Mouse (Mus musculus) limb, embryonic 12.5 days (tissue): Measurements from ENCODE around the gene Wfdc18. TPM values are rescaled to one million over a fixed set of nuclear protein-coding genes. Genes with fewer than 3 reads are reported as not detected.

Experiments used
- ATAC-seq: fragments of 200-750 bp; cut with Nextera tagmentation; 2 replicates; pipeline ENCODE4 v1.8.0; 2017; ENCODE audit warnings: low read depth, moderate TSS enrichment; ENCODE audit not compliant: insufficient number of reproducible peaks, insufficient read depth, low FRiP score, low TSS enrichment
- H3K27ac ChIP-seq: fragments of 300-500 bp; sonication (generic); 2 replicates; pipeline ENCODE4 v1.5.1; 2016; ENCODE audit warnings: mild to moderate bottlenecking, moderate library complexity
- H3K27me3 ChIP-seq: fragments of 300-500 bp; sonication (generic); 2 replicates; pipeline ENCODE4 v1.6.1; 2016; ENCODE audit warnings: mild to moderate bottlenecking, moderate library complexity
- H3K36me3 ChIP-seq: fragments of 300-500 bp; sonication (generic); 2 replicates; pipeline ENCODE4 v1.6.1; 2016; ENCODE audit warnings: mild to moderate bottlenecking, moderate library complexity
- H3K4me1 ChIP-seq: fragments of 300-500 bp; sonication (generic); replicated peaks from 2 replicates; pipeline ENCODE4 v1.6.1; 2016
- H3K4me2 ChIP-seq: fragments of 300-500 bp; sonication (generic); 2 replicates; pipeline ENCODE4 v1.6.1; 2016; ENCODE audit warnings: mild to moderate bottlenecking, moderate library complexity
- H3K4me3 ChIP-seq: fragments of 300-500 bp; sonication (generic); replicated peaks from 2 replicates; pipeline ENCODE4 v1.5.1; 2016; ENCODE audit warnings: mild to moderate bottlenecking
- H3K9ac ChIP-seq: fragments of 300-500 bp; sonication (generic); replicated peaks from 2 replicates; pipeline ENCODE4 v1.6.1; 2016; ENCODE audit warnings: mild to moderate bottlenecking, moderate library complexity
- H3K9me3 ChIP-seq: fragments of 300-500 bp; sonication (generic); 2 replicates; pipeline ENCODE4 v1.6.1; 2016; ENCODE audit warnings: mild to moderate bottlenecking, moderate library complexity
- WGBS: fragments of 180-500 bp; shearing (Covaris S2); methylation state at CpG from one replicate; pipeline ENCODE4 v1.1.7; 2016; 5-methylcytosine and 5-hydroxymethylcytosine counted together
- polyA plus RNA-seq: library from polyadenylated mRNA; unstranded; fragments of >200 nt; fragmentation: Nextera tagmentation; extraction: Ambion mirVana; gene quantifications from 2 replicates; pipeline ENCODE4 v1.2.1, GENCODE M21; 2016

Wfdc18 gene
- polyA plus RNA-seq, 1 experiment from 2014 or later: not detected

GRCm38 (mm10) chr11:83743525-83743924, 34.7 kb downstream of the Wfdc18 start:
- no peak for ATAC-seq
- no peaks in the 10 kb centered on the region for H3K36me3 ChIP-seq
- H3K9me3 ChIP-seq: no peaks in the 10 kb centered on the region
- no peak overlapping the region for H3K9ac ChIP-seq
- H3K4me3 ChIP-seq: no peak overlapping the region
- peaks cover 38% of the 10 kb centered on the region for H3K27me3 ChIP-seq
- no peak overlapping the region for H3K27ac ChIP-seq
- WGBS: 90% methylated on average over 3 of the region's 3 CpGs
- no peaks in the 10 kb centered on the region for H3K4me1 ChIP-seq
- no peak overlapping the region for H3K4me2 ChIP-seq

DNA sequence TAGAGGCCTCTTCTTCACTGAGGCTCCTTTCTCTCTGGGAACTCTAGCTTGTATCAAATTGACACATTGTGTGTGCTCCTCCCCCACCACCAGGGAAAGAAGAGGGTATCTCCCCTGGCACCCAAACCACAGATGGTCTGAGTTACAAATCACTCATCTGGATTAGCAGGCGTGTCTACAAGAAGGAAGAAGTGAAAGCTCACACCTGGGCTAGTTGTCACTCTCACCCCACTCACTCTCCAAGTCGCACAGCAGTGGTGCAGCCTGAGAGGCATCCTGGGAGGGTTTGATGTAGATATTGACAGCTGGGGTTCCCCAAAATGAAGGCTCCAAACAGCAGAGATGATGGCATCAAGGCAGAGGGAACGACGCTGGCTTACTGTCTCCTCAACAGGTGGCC, 37.3 kb downstream of the Wfdc18 start:
- H3K9me3 ChIP-seq: no peaks in the 10 kb centered on the region
- H3K27me3 ChIP-seq: peaks cover 29% of the 10 kb centered on the region
- no peak overlapping the region for H3K4me2 ChIP-seq
- ATAC-seq: no peak
- no peak overlapping the region for H3K9ac ChIP-seq
- no peaks in the 10 kb centered on the region for H3K4me1 ChIP-seq
- 65% methylated on average over 4 of the region's 4 CpGs for WGBS
- H3K27ac ChIP-seq: no peak overlapping the region
- H3K4me3 ChIP-seq: no peak overlapping the region
- no peaks in the 10 kb centered on the region for H3K36me3 ChIP-seq

GRCm38 (mm10) chr11:83746681-83747080, 37.9 kb downstream of the Wfdc18 start, which contains the start of gene Wfdc21:
Wfdc21 (plus strand) TSS chr11:83746940.
- no peaks in the 10 kb centered on the region for H3K4me1 ChIP-seq
- 70% methylated on average over 5 of the region's 5 CpGs for WGBS
- no peak within 1 kb of the TSS for H3K9ac ChIP-seq
- no peak within 1 kb of the TSS for H3K4me3 ChIP-seq
- ATAC-seq: no peak
- H3K36me3 ChIP-seq: no peaks in the 10 kb centered on the region
- no peak within 1 kb of the TSS for H3K27ac ChIP-seq
- H3K27me3 ChIP-seq: peaks cover 28% of the 10 kb centered on the region
- H3K9me3 ChIP-seq: no peaks in the 10 kb centered on the region
- H3K4me2 ChIP-seq: no peak within 1 kb of the TSS

DNA sequence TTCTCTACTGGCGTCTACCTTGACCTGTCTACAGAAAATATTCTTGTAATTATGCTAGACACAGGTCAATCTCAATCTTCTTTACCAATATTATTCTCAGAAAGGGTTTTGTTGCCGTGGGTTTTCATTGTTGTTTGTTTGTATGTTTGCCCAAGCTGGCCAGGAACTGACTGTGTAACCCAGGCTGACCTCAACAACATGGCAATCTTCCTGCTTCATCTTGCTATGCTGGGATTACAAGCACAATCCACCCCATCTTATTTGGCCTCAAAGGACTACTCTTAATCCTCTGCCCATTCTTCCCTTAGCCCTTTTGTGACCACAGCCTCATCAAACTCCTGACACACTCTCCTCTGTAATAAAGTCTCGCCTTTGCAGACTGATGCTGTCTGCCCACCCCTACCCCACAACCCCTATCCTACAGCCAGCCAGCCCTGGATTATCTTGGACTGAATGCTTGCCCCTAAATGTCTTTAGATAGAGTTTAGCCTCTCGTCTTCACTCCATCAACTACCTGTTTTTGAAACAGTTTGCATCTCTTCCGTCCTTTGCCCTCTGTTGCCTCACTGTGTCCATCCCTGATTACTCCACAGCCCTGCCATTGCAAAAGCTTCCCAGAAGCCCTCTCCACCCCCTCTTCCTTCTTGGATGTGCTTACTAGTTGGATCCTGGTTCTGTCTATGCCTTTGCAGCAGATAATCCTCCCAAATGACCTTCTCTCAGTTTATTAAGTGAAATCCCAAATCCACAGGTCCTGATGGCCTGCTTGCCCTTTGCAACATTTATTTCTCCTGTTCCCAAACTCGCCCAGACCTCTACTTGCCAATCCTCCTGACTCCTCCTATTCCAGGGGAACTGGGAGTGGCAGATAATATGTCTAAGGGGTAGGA, 38.8 kb downstream of the Wfdc18 start:
- no peak overlapping the region for H3K4me2 ChIP-seq
- H3K9ac ChIP-seq: no peak overlapping the region
- no peak for ATAC-seq
- no peak overlapping the region for H3K4me3 ChIP-seq
- no peak overlapping the region for H3K27ac ChIP-seq
- WGBS: 58% methylated on average over 6 of the region's 6 CpGs
- no peaks in the 10 kb centered on the region for H3K36me3 ChIP-seq
- no peaks in the 10 kb centered on the region for H3K9me3 ChIP-seq
- no peaks in the 10 kb centered on the region for H3K4me1 ChIP-seq
- peaks cover 28% of the 10 kb centered on the region for H3K27me3 ChIP-seq

DNA sequence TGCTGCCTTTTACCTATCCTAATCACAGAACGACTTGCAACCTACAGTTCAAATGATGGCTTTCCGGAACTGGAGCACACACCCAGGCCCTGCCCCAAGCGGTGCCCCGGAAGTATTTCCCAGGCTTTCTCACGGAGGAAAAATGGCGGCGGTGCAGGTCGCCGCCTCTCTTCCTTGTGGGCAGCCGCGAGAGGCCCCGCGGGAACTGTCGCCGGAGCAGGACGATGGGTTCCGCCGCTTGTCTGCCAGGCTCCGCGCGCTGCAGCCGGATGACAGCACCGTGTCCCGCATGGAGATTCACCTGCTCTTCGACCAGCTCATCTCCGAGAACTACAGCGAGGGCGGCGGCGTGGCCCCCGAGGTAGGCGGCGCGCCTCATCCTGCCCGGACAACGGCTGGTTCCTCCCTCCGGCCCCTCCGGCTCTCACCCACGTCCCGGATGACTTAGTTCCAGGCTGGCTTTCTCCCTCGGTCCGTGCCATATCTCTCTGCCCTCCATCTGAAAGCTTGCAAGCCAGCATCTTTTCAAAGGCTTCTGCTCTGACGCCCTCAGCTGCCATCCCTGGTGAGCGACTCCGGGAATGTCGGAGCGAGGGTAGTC, 44.9 kb downstream of the Wfdc18 start, which contains the start of gene Heatr6:
Gene Heatr6, plus strand, starts transcription at position 116 of the 601 bp plus-strand sequence.
- H3K4me3 ChIP-seq: peak within 1 kb of the TSS; percentile 83
- peak within 1 kb of the TSS; percentile 74 for H3K4me2 ChIP-seq
- WGBS: under 1% methylated on average over 47 of the region's 47 CpGs
- ATAC-seq: peak; percentile 94
- no peaks in the 10 kb centered on the region for H3K9me3 ChIP-seq
- peak within 1 kb of the TSS; percentile 79 for H3K27ac ChIP-seq
- peaks cover 29% of the 10 kb centered on the region for H3K36me3 ChIP-seq
- peaks cover 12% of the 10 kb centered on the region for H3K4me1 ChIP-seq
- H3K27me3 ChIP-seq: no peaks in the 10 kb centered on the region; the same call in none of the 2 replicates
- peak within 1 kb of the TSS; percentile 84 for H3K9ac ChIP-seq

DNA sequence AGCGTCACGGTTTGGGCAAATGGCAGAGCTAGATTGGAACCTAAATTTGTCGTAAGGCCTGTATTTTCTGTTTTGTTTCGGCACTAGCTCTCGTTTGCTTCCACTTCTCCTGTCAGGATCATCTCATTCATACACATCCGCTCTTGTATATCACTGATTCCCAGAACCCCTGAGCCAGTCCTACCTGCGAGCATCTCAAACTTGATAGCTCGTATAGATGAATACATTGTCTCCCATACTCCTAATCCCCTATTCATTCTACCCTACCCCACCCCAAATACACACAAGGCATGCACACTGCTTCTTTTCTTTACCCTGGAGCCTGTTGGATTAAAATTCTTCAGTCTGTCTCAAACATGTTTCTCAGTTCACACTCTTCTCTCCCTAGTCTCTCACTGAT, 45.4 kb downstream of the Wfdc18 start:
- H3K36me3 ChIP-seq: peaks cover 34% of the 10 kb centered on the region
- no peaks in the 10 kb centered on the region; the same call in 1 of the 2 replicates for H3K27me3 ChIP-seq
- H3K27ac ChIP-seq: no peak overlapping the region; the same call in 1 of the 2 replicates
- peak overlapping the region; percentile 83 for H3K4me3 ChIP-seq
- peak overlapping the region; percentile 84 for H3K9ac ChIP-seq
- ATAC-seq: no peak
- H3K9me3 ChIP-seq: no peaks in the 10 kb centered on the region
- H3K4me2 ChIP-seq: peak overlapping the region; percentile 74
- WGBS: 9% methylated on average over 8 of the region's 8 CpGs
- H3K4me1 ChIP-seq: peaks cover 12% of the 10 kb centered on the region

Other genes with a start within 250 kb of the Wfdc18 start
- gene Mmp28, start 245.9 kb upstream of the Wfdc18 start, polyA plus RNA-seq: 4.2 and 4.5 TPM in 2 replicates
- gene Taf15, start 235.9 kb upstream of the Wfdc18 start, polyA plus RNA-seq: 12.0 and 18.6 TPM in 2 replicates
- gene Heatr9, start 186.8 kb upstream of the Wfdc18 start, polyA plus RNA-seq: not detected in 2 replicates
- not detected in 2 replicates for gene Ccl5, start 178.5 kb upstream of the Wfdc18 start, polyA plus RNA-seq
- gene Ccl9, start 130.4 kb upstream of the Wfdc18 start, polyA plus RNA-seq: 0.56 and 0.81 TPM in 2 replicates
- 0.46 and 0.63 TPM in 2 replicates for gene Ccl6, start 115.9 kb upstream of the Wfdc18 start, polyA plus RNA-seq
- gene Rpl9-ps1, start 63.4 kb upstream of the Wfdc18 start, polyA plus RNA-seq: not detected in 2 replicates
- gene Ccl3, start 59.7 kb upstream of the Wfdc18 start, polyA plus RNA-seq: 0.29 TPM in 1 of 2 replicates, not detected in the other
- gene Ccl4, start 46.4 kb upstream of the Wfdc18 start, polyA plus RNA-seq: 0.46 and 1.0 TPM in 2 replicates
- gene Wfdc17, start 5.0 kb upstream of the Wfdc18 start, polyA plus RNA-seq: 0.87 and 0.90 TPM in 2 replicates
- gene Wfdc21, start 37.9 kb downstream of the Wfdc18 start, polyA plus RNA-seq: not detected in 2 replicates
- 30.4 and 30.8 TPM in 2 replicates for gene Heatr6, start 44.7 kb downstream of the Wfdc18 start, polyA plus RNA-seq
- not detected in 2 replicates for gene Hnf1b, start 141.0 kb downstream of the Wfdc18 start, polyA plus RNA-seq
- 39.6 and 47.8 TPM in 2 replicates for gene Ddx52, start 233.0 kb downstream of the Wfdc18 start, polyA plus RNA-seq